Mouse (Mus musculus): ENCODE measurements around the gene Rsrc1.

Rsrc1 gene

DNA sequence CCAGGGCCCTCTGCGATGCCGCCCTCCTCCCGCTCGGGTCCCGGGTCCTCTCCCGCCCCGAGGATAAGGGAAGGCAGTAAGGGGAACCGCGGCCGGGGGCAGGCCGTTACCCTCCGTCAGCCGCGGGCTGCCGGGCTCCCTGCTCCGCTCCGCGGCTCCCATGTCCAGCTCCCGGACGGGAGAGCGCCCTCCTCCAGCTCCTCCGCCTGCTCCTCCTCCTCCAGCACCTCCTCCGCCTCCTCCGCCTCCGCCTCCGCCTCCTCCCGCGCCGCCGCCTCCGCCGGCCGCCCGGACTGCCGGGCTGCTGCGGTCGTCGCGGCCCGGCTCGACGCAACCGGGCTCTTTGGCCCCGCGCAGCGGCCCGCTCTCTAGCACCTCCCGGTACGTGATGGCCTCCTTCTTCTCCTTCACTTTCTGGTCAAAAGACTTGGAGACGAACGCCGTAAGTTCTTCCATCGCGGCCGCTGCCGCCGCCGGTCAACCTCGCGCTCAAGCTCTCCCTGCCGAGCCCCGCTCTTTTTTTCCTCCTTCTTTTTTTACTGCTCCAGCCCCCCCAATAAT is at the start of gene Rsrc1:
Gene Rsrc1 (plus strand): TSS at position 290 of the 561 bp plus-strand sequence.
- no peak for DNase-seq (ENCODE audit: low read depth)

DNA sequence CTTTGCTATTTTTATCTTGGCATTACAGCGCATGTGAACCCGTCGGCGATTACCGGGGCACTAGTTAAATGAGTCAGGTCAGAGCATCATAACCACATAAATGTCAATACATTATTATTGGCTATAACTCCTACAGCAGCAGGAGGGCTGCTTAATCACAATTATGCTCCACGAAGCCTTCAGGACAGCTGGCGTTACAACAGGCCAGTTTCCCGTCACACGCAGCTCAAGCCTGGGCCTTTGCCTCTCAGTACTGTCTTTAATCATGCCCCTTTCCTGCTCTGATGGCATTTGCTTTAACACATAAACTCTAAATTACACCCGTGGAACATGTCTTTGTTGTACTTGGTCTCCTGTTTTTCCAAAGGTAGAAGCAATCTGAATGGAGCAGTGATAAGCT is 41.5 kb upstream of the Rsrc1 start:
- DNase-seq (ENCODE audit: low read depth): no peak

DNA sequence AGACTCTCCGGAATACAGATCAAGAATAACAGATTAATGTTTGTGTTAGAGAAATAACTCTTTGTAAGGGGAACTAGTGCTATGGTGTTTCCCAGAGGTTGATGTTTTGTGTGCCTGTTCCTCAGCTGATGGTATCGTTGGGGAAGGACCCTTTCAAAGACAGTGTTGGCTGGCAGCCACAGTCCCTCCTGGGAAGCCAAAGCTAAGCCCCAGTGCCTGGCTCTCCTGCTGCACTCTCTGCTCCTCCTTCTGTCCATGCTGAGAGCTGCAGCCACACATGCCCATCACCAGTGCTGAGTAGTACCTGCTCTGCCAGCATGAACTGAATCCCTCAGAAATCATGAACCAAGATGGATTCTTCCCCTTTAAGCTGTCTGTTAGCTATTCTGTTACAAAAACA is 26.1 kb upstream of the Rsrc1 start:
- no peak for DNase-seq (ENCODE audit: low read depth)

DNA sequence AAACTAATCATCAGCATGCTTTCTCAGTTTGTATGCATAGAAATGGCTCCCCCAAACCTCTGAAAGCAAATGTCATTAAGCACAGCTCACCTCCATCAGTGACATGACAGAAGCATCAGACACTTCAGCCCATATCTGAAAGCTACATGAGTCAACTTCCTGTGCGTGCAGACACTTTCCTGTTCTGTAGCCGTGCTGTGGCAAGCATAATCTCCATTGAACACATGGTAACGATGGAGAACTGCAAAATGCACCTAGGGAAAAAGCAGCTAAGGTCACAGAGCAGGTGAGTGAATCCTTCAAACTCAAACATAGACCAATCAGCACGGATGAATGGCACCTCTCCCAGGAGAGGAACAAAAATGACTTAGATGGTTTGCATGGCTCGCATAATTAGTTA is 21.2 kb upstream of the Rsrc1 start:
- no peak for DNase-seq (ENCODE audit: low read depth)

DNA sequence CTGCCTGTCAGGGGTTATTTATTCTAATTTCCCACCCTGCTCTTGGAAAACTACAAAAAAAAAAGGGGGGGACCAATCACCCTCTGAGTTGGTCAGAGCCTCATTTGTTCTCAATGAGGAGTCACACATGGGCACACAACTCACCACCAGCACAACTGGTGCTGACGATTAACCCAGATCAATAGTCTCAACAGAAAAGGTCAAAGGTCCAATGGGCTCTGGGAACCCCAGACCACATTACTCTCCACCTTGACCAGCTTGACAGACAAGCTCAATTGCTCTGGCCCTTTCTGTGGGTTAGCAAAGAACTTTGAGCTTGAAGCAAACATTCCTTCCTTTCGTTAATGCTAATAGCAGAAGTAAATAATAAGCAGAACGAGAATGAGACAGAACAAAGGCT is 16.3 kb upstream of the Rsrc1 start:
- DNase-seq (ENCODE audit: low read depth): no peak

DNA sequence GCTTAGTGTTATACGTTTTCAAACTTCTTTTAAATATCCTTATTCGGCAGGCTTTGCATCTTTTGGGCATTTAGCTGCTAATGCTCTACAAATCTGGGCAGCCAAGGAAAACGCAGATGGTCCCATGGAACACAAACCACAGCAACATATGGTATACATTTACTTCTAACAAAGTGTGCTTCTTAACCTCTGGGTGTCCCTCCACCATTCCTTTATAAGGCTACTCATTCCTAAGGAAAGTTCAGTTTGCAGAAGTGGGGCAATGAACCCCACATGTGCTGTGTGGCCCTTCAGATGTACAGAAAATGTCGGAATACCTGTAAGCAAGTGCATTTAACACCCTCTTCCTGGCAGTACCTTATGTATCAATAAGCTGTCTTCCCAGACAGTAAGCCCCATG is 13.7 kb upstream of the Rsrc1 start:
- DNase-seq (ENCODE audit: low read depth): no peak

DNA sequence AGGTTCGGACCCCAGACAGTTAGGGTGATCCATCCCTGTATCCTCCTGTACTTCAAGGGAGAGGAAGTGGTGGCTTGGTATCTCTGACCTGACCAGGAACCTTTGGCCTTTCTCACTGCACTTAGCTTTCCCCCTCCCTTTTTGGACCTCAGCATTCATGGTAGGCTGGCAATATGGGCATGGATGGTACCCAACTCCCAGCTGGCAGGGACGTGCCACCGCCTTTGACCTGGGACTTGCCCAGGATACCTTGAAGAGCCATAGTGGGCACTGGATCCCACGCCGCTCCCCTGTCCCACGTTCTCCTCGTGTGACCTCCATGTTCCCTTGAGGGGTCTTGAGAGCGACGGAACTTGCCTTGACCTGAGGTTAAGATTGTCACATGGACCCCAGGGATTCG is 10.9 kb upstream of the Rsrc1 start:
- no peak for DNase-seq (ENCODE audit: low read depth)

DNA sequence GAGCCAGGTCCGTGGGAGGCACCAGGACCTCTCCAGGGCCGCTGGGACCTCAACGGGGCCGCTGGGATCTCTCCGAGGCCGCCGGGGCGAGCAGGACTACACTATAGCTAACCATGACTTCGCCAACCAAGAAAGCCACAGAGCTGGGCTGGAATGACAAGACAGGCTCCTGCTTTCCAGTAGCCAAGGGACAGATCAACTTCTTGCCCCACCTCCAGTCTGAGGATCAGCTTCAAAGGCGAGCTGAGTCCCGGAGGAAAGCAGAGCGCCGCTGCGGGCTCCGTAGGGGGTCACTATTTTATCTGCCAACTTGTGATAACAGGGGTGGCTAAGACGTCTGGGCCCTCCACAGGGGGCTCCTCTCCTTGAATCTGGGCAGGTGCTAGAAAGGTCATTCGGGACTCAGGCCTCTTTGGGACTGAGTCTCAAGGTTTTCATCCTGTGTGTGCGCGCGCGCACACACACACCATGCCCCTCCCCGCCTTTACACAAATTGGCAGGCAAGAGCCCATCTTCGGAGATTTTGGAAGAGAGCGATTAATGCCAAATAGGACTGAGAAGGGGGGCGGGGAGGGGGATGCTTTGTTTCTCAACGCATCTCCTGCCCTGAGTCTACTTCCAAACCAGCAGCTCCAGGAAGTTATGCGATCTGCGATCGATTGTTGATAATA is 10.4 kb upstream of the Rsrc1 start:
- DNase-seq (ENCODE audit: low read depth): no peak

DNA sequence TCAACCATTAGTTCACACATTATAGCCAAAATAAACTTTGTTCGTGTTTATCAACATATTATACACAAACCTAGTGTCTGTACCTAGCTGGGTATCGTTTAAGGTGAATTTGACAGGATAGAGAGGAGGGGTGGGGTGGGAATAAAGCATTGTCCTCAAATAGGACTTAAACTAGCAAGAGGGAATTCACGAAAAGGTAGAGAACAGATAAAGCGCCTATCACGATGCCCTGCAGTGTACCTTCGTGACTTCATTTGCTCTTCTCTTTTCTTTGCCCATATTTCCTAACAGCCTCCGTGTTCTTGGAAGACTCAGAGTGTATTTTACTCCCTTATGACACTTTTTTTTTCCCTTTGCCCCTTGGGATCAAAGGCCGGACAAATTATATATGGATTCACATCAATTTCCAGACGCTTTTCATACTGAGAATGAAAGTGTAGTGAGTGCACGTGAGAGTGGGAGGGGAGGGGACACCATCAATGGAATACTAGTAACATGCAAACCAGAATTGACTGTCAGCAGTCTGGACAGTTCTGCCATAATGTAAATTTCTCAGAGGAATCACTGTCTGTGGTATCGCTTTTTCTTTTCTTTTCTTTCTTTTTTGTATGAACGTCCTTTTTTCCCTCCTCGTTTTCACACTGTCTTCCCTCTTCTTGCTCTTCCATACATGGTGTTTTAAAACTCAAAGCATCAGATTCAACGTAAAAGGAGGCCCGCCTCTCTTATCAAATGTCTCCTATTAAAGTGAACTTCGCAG is 8.8 kb upstream of the Rsrc1 start:
- no peak for DNase-seq (ENCODE audit: low read depth)

DNA sequence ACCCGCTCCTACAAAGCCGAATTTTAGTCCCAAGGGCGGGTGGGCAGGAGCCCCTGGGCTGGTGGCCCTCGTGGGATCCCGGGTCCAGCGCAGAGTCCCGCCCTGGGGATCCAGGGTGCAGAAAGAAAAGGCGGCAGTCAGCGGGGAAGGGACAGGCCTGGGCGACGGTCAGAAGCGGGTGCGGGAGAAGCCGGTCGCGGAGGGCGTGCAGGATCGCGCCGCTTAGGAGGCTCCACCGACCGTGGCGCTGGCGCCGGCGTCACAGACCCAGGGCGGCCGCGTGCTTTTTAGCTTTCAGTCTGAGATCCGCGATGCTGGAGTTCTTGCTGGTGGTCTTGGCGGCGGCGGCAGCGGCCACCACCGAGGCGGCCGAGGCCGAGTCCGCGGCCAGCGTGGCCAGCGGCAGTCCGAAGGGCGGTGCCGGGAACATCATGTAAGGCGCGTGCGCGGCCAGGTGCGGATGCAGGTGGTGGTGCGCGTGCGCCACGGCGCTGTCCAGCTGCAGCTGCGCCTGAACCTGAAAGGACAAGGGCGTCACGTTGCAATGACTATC is 7.7 kb upstream of the Rsrc1 start:
- no peak for DNase-seq (ENCODE audit: low read depth)

DNA sequence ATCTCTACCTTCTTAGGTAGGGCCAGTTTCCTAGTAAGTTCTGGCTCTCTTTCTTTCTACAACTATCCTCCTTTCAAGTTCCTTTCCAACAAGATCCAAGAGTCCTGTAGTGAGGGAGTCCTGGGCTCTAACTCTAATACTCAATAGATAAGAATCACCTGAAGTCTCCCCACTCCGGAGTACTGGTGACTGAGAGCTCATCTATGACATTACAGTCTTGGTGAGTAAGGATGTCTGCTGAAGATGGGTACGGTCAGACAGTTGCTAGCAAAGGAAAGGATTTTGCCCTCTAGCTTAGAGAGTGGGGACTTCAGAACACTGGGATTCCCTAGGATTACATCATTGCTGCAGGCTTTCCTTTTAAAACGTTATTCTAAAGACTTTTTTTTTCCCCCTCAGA is 6.7 kb upstream of the Rsrc1 start:
- no peak for DNase-seq (ENCODE audit: low read depth)

DNA sequence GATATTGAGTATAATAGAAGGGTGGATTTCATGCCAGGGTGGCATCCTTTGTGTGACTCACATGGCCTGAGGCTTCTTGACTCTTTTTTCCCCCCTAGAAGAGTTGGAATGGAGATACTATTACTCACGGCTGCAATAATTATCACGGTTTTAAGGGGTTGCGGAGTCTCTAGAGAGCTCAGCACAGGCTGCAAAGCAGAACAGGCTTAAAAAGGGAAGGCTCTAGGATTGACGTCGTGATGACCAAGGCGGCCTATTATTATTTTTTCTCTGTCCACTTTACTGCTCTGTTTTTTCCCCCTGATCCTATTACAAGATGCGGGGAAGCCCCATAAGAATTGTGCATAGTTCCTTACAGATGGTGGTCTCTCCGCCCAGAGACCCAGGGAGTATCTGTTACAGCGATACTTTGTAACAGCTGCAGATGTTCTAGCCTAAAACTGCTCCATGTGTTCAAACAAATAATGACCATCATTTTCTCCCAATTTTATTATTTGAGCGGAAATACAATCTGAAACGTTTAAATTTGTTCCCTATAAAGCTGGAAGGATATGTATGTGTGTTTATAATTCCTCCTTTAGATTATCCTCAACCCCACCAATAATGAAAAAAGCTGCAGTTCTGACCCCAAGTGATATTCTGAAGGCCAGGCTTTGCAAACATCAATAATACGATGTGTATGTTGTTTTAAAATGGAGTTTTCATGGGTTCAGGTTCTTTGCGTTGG is 4.1 kb upstream of the Rsrc1 start:
- no peak for DNase-seq (ENCODE audit: low read depth)

DNA sequence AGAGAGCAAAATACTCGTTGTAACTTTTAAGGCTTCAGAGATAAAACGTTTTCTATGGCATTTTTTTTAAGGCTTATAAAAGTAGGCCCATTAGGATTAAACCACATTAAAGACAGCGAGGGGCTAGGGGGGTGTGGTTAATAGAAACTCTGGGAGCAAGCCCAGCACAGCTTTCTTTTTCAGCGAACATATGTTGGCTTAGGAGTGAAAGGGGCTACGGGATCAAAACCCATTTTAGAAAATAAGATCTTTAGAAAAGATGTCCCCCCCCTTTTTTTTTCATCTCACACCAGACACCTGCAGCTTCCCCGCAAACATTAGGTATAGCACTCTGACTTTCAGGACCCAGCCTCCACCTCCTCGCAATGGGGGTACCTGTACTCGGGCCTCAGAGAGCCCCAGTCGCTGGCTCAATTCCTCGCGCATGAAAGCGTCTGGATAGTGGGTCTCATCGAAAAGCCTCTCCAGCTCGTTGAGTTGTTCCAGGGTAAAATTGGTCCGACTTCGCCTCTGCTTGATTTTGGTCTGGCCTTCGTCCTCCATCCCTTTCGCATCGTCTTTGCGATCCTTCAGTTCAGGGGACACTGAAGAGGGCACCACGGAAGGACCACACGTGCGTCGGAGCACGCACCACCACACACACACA is 3.3 kb upstream of the Rsrc1 start:
- DNase-seq (ENCODE audit: low read depth): no peak

DNA sequence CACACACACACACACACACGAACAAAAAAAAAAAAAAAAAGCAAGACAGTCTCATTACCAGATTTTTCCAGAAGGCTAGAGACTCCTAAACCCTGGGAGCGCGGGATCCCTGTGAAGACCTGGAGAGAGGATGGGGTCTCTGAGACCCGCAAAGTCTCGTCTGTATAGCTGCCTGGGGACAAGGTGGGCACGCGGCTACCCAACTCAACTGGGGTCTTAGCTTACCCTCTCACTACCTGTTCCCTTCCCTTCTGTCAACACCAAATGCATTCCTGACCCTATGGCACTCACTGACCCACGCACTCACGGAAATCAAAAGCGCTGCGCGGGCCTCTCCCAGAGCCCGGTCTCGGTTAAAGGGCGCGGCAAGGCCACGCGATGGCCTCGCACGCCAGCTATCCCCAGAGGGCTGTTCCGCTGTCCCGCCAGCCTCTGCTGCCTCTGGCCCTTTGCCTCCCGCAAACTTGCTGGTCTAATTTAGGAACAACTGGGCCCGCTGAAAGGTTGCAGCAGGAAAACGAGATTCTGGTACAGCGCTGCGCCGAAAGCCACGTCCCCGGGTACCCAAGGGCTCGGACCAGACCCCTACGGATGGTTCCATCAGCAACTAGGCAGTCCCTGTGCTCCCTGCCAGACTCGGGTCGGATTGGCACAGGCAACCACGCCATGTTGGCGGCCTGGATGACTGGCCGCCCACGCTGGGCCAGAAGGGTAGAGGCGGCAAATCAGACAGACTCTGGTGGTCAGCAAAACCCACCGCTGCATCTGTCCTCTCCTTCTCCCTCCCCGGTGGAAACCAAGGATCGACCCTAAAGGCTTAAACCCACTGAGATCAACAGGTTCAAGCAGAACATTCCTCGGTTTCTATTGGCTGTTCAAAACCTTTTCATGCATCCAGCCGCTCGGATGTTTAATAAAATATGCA is 2.5 kb upstream of the Rsrc1 start:
- DNase-seq (ENCODE audit: low read depth): no peak

DNA sequence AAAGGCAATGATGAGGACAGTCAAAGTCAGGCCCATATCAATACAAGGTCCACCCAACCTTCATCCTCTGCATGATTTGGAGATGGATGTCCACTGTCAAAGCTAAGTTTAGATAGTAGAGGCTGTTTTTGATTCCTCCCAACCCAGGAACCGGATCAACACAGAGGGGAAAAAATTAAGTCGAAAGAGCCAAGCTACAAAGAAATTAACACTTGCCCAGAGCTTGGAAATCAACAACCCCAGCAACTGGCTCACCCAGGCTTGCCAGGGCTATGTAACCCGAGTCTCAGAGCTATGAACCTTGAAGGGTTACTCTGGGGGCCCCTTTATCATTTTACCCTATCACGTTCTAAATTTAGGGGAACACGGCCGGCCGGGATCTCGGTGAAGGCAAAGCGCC is 1.7 kb upstream of the Rsrc1 start:
- no peak for DNase-seq (ENCODE audit: low read depth)

DNA sequence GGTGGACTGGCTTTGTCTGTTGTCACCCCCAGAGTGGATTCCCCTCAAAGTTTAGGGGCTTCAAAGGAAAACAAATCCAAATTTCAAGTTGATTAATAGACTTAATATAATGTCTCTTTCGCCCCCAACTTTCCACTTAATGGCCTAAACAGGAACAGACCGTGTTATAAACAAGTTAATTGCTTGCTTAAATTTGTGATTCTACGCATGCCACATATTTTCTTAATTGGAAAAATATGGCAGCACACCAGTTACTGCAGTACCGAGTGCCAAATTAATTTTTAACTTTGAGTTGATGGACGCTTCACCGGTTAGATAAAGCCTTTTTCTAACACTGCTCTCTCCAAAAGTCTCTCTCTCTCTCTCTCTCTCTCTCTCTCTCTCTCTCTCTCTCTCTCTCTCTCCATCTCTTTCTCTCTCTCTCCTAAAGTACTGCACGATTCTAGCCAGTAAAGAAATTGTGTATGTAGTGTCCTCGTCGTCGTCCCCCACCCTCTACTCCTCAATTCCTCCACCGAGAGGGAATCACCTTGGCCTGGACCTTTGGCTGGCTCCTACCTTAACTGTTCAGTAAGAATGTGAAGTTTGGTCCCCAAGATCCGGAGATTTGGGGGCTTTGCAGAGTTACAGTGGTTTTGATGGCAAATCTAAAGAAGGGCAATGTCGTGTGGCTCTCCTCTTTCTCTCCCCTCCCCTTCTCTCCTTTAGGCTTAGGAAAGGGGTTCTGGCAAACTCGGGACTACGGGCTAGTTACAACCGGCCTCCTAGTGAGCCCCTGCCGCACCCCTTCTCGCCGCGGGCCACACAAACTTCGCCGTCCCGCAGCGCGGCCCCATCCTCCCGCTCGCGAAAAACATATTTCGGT is 847 bp upstream of the Rsrc1 start:
- no peak for DNase-seq (ENCODE audit: low read depth)

DNA sequence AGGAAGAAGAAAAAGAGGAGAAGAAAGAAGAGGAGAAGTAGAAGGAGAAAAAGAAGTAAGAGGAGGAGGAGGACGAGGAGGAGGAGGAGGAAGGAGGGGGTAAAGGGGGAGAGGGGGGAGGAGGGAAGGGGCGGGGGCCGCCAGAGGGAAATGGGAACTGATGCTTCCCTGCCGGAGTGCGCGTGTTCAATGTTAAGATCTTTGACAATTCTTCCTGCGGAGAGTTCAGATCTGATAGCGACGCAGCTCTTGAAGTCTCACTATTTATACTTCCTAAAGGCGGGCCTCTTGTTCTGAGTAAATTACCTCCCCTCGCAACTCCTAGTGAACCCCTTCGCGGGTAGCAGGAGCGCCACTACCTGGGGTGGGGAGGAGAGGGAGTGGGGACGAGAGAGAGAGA is 516 bp downstream of the Rsrc1 start, which contains the start of gene Shox2:
Gene Shox2 (minus strand): TSS at position 66 of the 400 bp plus-strand sequence.
- no peak for DNase-seq (ENCODE audit: low read depth)

DNA sequence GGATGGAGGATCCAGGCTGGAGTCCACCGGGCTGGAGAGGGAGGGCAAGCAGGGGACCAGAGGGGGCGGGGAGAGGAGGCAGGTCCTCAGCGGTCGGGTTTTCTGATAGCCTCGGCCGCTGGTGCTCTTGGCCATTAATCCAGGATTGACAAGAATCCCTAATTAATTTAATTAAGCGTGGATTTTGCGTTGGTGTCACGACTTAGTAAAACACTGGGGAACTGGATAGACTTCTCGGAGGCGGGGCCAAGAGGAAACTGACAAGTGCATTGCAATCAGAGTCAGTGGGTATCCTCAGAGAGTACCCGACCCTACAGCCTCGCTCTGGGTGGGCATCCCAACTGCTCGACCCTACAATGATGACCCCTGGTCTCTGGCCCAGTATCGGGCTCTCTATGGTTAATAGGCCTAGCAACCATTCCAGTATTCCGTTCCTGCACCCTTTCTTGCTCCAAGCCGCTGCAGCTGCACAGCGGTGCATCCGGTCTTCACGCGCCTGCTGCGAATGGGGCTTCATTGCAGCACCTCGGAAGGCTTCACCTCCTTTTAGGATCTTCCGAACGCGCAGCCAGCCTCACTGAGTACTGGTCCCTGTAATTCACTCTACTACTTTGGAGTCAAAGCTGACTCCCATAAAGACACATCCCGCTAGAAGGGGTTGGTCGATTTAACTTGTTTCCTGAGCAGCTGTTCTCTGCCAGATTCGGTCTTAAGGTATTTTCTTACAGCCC is 1.2 kb downstream of the Rsrc1 start:
- no peak for DNase-seq (ENCODE audit: low read depth)

DNA sequence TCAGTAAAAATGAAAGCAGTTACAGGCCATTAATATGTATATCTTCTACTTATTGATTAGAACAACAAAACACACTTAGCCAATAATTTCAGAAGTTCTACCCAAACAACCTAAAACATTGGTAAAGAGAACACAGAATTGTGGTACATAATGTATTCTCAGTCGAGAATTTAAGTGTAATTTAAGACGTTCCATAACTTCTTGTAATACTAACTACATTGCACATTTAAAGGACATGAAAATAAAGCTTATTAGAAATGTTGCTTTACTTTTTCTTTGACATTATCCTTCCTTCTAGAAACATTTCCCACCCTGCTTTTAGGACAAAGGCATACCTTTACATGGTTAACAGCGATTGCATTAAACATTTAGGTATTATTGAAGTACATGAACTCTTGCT is 2.3 kb downstream of the Rsrc1 start:
- no peak for DNase-seq (ENCODE audit: low read depth)

All from c-Kit-positive CD71-positive TER-119-negative erythroid progenitor cells, embryonic 14.5 days (primary cell).